Mouse (Mus musculus) kidney, adult 2 months (tissue): ENCODE results near the gene Eme2. TPM values are rescaled to one million over a fixed set of nuclear protein-coding genes. Genes with fewer than 3 reads are reported as not detected.

Experiments
- DNase-seq: peaks from one replicate; pipeline ENCODE4 v3.0.0; 2021
- H3K27ac ChIP-seq: fragments of 200-500 bp; 2 replicates; pipeline ENCODE4 v1.5.1; 2012; ENCODE audit warnings: low read depth, low read length, control low read depth, inconsistent platforms; ENCODE audit not compliant: insufficient read depth
- H3K27me3 ChIP-seq: fragments of 200-500 bp; replicated peaks from 2 replicates; pipeline ENCODE4 v1.6.1; 2012; ENCODE audit warnings: mild to moderate bottlenecking, moderate library complexity, low read length, inconsistent platforms; ENCODE audit not compliant: control insufficient read depth, insufficient read depth
- H3K36me3 ChIP-seq: fragments of 200-500 bp; 2 replicates; pipeline ENCODE4 v1.6.1; 2012; ENCODE audit warnings: mild to moderate bottlenecking, moderate library complexity, low read length, inconsistent platforms; ENCODE audit not compliant: control insufficient read depth, insufficient read depth
- H3K4me1 ChIP-seq: fragments of 200-500 bp; 2 replicates; pipeline ENCODE4 v1.6.1; 2011; ENCODE audit warnings: low read length; ENCODE audit not compliant: control insufficient read depth, insufficient read depth
- H3K4me3 ChIP-seq: fragments of 200-500 bp; 2 replicates; pipeline ENCODE4 v1.5.1; 2011; ENCODE audit warnings: mild to moderate bottlenecking, low read depth, low read length, control low read depth; ENCODE audit not compliant: insufficient read depth
- CTCF ChIP-seq: fragments of 200-500 bp; conservative IDR thresholded peaks from 2 replicates; pipeline ENCODE4 v1.5.1; 2011; ENCODE audit warnings: low read depth, mild to moderate bottlenecking, control low read depth, low read length, moderate library complexity, mixed read lengths; ENCODE audit not compliant: insufficient read depth, insufficient read length
- POLR2A ChIP-seq: fragments of 200-500 bp; IDR thresholded peaks from one replicate; pipeline ENCODE4 v1.6.1; 2011; ENCODE audit warnings: low read depth, low read length, control low read depth
- WGBS: fragments of 180-500 bp; shearing (Covaris S2); methylation state at CpG from one replicate; pipeline ENCODE4 v1.1.7; 2018; 5-methylcytosine and 5-hydroxymethylcytosine counted together
- polyA plus RNA-seq: library from polyadenylated mRNA; depleted of rRNA; stranded (reverse); fragments of >200 nt; gene quantifications from 2 replicates; pipeline ENCODE4 v1.2.3, GENCODE M21; 2012

The Eme2 gene
- polyA plus RNA-seq, 1 experiment, result 32.2 TPM

- Histone ChIP-seq H3K36me3 (no peaks in the 10 kb centered on the region), H3K4me3 (no peak overlapping the region), H3K4me1 (peaks cover 19% of the 10 kb centered on the region; the same call in 1 of the 2 replicates), H3K27me3 (no peaks in the 10 kb centered on the region), H3K27ac (no peak overlapping the region)
- TF ChIP-seq POLR2A (no peak), CTCF (no peak)
- DNase-seq, result no peak
- 90% methylated on average over 6 of the region's 6 CpGs for WGBS
These were observed 10.5 kb downstream of the Eme2 start for GRCm38 (mm10) chr17:24884391-24884790.

- H3K4me1 ChIP-seq, result peaks cover 22% of the 10 kb centered on the region
- no peak overlapping the region for H3K4me3 ChIP-seq
- no peaks in the 10 kb centered on the region for H3K36me3 ChIP-seq
- DNase-seq, result peak; percentile 64
- 35% methylated on average over 7 of the region's 7 CpGs for WGBS
- peak; percentile 70 for TF ChIP-seq CTCF
- no peak for TF ChIP-seq POLR2A
- H3K27ac ChIP-seq, result no peak overlapping the region
- H3K27me3 ChIP-seq, result no peaks in the 10 kb centered on the region
These were observed 13.0 kb downstream of the Eme2 start for GRCm38 (mm10) chr17:24881738-24882440.

- DNase-seq, result peak; percentile 56
- 55% methylated on average over 8 of the region's 8 CpGs for WGBS
- Histone ChIP-seq H3K4me3 (no peak overlapping the region), H3K36me3 (no peaks in the 10 kb centered on the region), H3K27ac (peak overlapping the region; percentile 92), H3K27me3 (no peaks in the 10 kb centered on the region), H3K4me1 (peaks cover 23% of the 10 kb centered on the region)
- no peak for TF ChIP-seq POLR2A
- no peak for TF ChIP-seq CTCF
These were observed 16.4 kb downstream of the Eme2 start for GRCm38 (mm10) chr17:24878531-24878930.

GRCm38 (mm10) chr17:24878117-24878397, 16.8 kb downstream of the Eme2 start:
- peak overlapping the region; percentile 92 for H3K27ac ChIP-seq
- WGBS, result 15% methylated on average over 5 of the region's 5 CpGs
- DNase-seq, result peak; percentile 96

GRCm38 (mm10) chr17:24877336-24878116, 17.4 kb downstream of the Eme2 start:
- peak; percentile 90 for DNase-seq
- peak overlapping the region; percentile 92 for H3K27ac ChIP-seq
- H3K36me3 ChIP-seq, result no peaks in the 10 kb centered on the region
- peaks cover 23% of the 10 kb centered on the region for H3K4me1 ChIP-seq
- WGBS, result 31% methylated on average over 10 of the region's 10 CpGs
- no peaks in the 10 kb centered on the region for H3K27me3 ChIP-seq
- H3K4me3 ChIP-seq, result peak overlapping the region; percentile 5; the same call in 1 of the 2 replicates
- TF ChIP-seq POLR2A (peak; percentile 7), CTCF (no peak)

More at GRCm38 (mm10) chr17:24878117-24878397, 16.8 kb downstream of the Eme2 start:
- Histone ChIP-seq H3K36me3 (no peaks in the 10 kb centered on the region), H3K4me1 (peaks cover 23% of the 10 kb centered on the region), H3K4me3 (no peak overlapping the region), H3K27me3 (no peaks in the 10 kb centered on the region)
- TF ChIP-seq CTCF (no peak), POLR2A (no peak)

- no peak for TF ChIP-seq CTCF
- no peak for TF ChIP-seq POLR2A
- no peaks in the 10 kb centered on the region for H3K36me3 ChIP-seq
- H3K4me1 ChIP-seq, result peaks cover 15% of the 10 kb centered on the region
- WGBS, result 56% methylated on average over 8 of the region's 8 CpGs
- no peak overlapping the region for H3K27ac ChIP-seq
- no peaks in the 10 kb centered on the region for H3K27me3 ChIP-seq
- DNase-seq, result peak; percentile 52
- H3K4me3 ChIP-seq, result no peak overlapping the region
These were observed 19.9 kb downstream of the Eme2 start for GRCm38 (mm10) chr17:24874989-24875388.

- no peak overlapping the region for H3K27ac ChIP-seq
- no peak for DNase-seq
- no peaks in the 10 kb centered on the region for H3K36me3 ChIP-seq
- H3K4me1 ChIP-seq, result peaks cover 20% of the 10 kb centered on the region
- no peaks in the 10 kb centered on the region for H3K27me3 ChIP-seq
- H3K4me3 ChIP-seq, result no peak overlapping the region
- WGBS, result 73% methylated on average over 1 of the region's 1 CpGs
- no peak for TF ChIP-seq CTCF
- TF ChIP-seq POLR2A, result no peak
These were observed 20.5 kb downstream of the Eme2 start for GRCm38 (mm10) chr17:24874405-24874745.
